Mouse (Mus musculus) hindbrain, embryonic 11.5 days (tissue): Measurements from ENCODE around the gene Kif5c. TPM values are rescaled to one million over a fixed set of nuclear protein-coding genes. Genes with fewer than 3 reads are reported as not detected.
A peak's percentile ranks its signal among the peaks of the same experiment; 100 is the strongest.

ENCODE experiments used
- ATAC-seq: fragments of 200-750 bp; cut with Nextera tagmentation; 2 replicates; pipeline ENCODE4 v1.8.0; 2017; ENCODE audit warnings: mild to moderate bottlenecking, moderate TSS enrichment, moderate library complexity; ENCODE audit not compliant: low FRiP score
- DNase-seq: peaks from one replicate; pipeline ENCODE4 v3.0.0-alpha.2; 2015; ENCODE audit warnings: low spot score
- H3K27ac ChIP-seq: fragments of 300-500 bp; sonication (generic); 2 replicates; pipeline ENCODE4 v1.5.1; 2014; ENCODE audit warnings: mild to moderate bottlenecking, low read depth, low read length
- H3K27me3 ChIP-seq: fragments of 300-500 bp; sonication (generic); 2 replicates; pipeline ENCODE4 v1.6.1; 2014; ENCODE audit warnings: mild to moderate bottlenecking, low read length, moderate library complexity, mixed read lengths; ENCODE audit not compliant: control insufficient read depth, insufficient read depth
- H3K36me3 ChIP-seq: fragments of 300-500 bp; sonication (generic); 2 replicates; pipeline ENCODE4 v1.6.1; 2014; ENCODE audit warnings: mild to moderate bottlenecking, low read length, moderate library complexity, mixed read lengths; ENCODE audit not compliant: control insufficient read depth, insufficient read depth
- H3K4me1 ChIP-seq: fragments of 300-500 bp; sonication (generic); replicated peaks from 2 replicates; pipeline ENCODE4 v1.6.1; 2014; ENCODE audit warnings: low read length, mixed read lengths; ENCODE audit not compliant: control insufficient read depth, insufficient read depth
- H3K4me2 ChIP-seq: fragments of 300-500 bp; sonication (generic); replicated peaks from 2 replicates; pipeline ENCODE4 v1.6.1; 2014; ENCODE audit warnings: mild to moderate bottlenecking, low read depth, low read length
- H3K4me3 ChIP-seq: fragments of 300-500 bp; sonication (generic); 2 replicates; pipeline ENCODE4 v1.5.1; 2014; ENCODE audit warnings: low read depth, low read length
- H3K9ac ChIP-seq: fragments of 300-500 bp; sonication (generic); 2 replicates; pipeline ENCODE4 v1.6.1; 2014; ENCODE audit warnings: low read depth, low read length
- H3K9me3 ChIP-seq: fragments of 300-500 bp; sonication (generic); 2 replicates; pipeline ENCODE4 v1.6.1; 2016; ENCODE audit warnings: low read length; ENCODE audit not compliant: control insufficient read depth
- WGBS: fragments of 180-500 bp; shearing (Covaris S2); extraction: QIAGEN DNeasy Blood & Tissue Kit; methylation state at CpG from one replicate; pipeline ENCODE4 v1.1.7; 2014; 5-methylcytosine and 5-hydroxymethylcytosine counted together
- polyA plus RNA-seq: library from polyadenylated mRNA; unstranded; fragments of >200 nt; fragmentation: Nextera tagmentation; extraction: Ambion mirVana; gene quantifications from 2 replicates; pipeline ENCODE4 v1.2.1, GENCODE M21; 2014

Kif5c gene
- polyA plus RNA-seq, 1 experiment from 2014 or later, result 112 TPM

DNA sequence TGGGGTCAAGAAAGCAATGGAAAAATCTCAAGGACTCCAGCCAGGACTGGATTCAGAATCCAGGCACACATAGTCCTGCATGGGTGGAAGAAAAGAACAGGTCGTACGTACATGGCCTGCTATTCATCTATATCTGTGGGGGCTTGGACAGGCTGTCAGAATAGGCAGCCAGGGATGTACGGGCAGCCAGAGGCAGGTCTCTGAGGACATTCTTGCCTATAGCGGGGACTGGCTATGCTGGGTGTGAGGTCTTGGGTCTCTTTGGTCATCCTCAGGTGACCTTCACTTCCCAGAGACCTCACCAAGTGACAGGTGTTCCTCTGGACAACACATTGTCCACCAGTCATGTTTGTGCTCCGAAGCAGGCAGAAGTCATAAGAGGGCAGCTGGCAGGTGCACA, 36.6 kb upstream of the Kif5c start:
- Histone ChIP-seq H3K36me3 (no peaks in the 10 kb centered on the region), H3K27ac (no peak overlapping the region), H3K9me3 (no peaks in the 10 kb centered on the region), H3K4me3 (no peak overlapping the region), H3K4me2 (no peak overlapping the region), H3K27me3 (no peaks in the 10 kb centered on the region), H3K9ac (no peak overlapping the region), H3K4me1 (no peaks in the 10 kb centered on the region)
- ATAC-seq, result no peak
- DNase-seq, result no peak
- WGBS, result 87% methylated on average over 5 of the region's 5 CpGs

DNA sequence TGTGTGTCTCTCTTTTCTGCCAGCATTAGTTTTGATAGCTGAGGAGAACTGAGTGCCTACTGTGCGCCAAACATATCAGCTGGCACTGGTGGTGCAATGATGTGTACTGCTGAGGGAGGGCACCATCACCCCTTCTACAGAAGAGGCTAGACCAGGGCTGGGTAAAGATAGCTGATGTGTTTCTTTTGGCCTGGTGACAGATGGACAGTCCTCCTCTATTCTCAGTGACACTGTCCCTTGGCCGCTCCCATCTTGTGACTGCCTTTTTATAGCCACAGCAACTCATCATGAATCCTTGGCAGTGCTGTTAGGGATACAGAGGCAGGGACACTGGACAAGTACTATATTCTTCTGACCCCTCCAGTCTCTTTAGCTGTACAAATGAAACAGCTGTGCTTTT, 35.8 kb upstream of the Kif5c start:
- H3K9me3 ChIP-seq, result no peaks in the 10 kb centered on the region
- no peak overlapping the region for H3K27ac ChIP-seq
- H3K9ac ChIP-seq, result no peak overlapping the region
- H3K4me2 ChIP-seq, result no peak overlapping the region
- ATAC-seq (no peak), DNase-seq (no peak)
- no peaks in the 10 kb centered on the region for H3K36me3 ChIP-seq
- no peaks in the 10 kb centered on the region for H3K4me1 ChIP-seq
- 96% methylated on average over 2 of the region's 2 CpGs for WGBS
- no peak overlapping the region for H3K4me3 ChIP-seq
- no peaks in the 10 kb centered on the region for H3K27me3 ChIP-seq

DNA sequence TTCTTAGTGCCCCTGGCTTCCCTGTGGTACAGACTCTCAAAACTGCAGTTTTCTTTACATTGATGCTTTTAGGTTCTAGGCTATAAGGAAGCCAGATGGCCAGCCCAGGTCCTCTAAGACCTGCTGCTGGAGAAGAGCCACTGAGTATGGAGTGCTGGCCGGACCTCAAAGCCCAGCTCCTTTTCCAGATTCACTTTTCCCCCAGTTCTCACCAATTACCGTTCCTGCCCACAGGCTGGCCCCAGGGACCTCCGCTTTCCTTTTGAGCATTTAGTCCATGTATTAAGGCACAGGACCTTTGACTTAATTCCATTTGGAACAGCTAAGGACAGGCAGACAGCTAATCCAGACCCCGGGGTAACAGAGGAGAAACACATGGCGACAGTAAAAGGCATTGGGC, 28.6 kb upstream of the Kif5c start:
- WGBS, result 68% methylated on average over 5 of the region's 5 CpGs
- no peak overlapping the region for H3K4me3 ChIP-seq

DNA sequence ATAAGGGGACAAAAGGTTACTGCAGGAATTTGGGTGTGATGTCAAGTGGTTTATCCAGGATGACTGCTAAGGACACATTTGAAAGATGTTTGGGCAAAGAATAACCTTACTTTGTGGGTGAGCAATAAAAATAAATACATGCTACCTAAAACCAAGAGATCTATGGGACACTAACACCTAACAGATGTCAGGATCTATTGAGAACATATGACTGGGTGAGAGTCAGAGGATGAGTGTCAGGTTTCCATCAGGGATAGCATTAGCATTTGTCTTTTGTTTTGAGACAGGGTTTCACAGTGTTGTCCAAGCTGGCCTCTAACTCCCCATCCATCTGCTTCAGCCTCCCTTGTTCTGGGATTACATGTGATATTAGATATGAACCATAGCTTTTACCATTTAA, 26.2 kb upstream of the Kif5c start:
- no peak overlapping the region for H3K27ac ChIP-seq
- H3K4me1 ChIP-seq, result no peaks in the 10 kb centered on the region
- no peak overlapping the region for H3K4me2 ChIP-seq
- H3K9ac ChIP-seq, result no peak overlapping the region
- H3K9me3 ChIP-seq, result no peaks in the 10 kb centered on the region
- H3K27me3 ChIP-seq, result no peaks in the 10 kb centered on the region
- H3K36me3 ChIP-seq, result no peaks in the 10 kb centered on the region
- no peak for ATAC-seq
- no peak for DNase-seq
- H3K4me3 ChIP-seq, result no peak overlapping the region

More for the DNA sequence above, 28.6 kb upstream of the Kif5c start:
- Histone ChIP-seq H3K27ac (no peak overlapping the region), H3K4me2 (no peak overlapping the region), H3K27me3 (no peaks in the 10 kb centered on the region), H3K9me3 (no peaks in the 10 kb centered on the region), H3K9ac (no peak overlapping the region), H3K4me1 (no peaks in the 10 kb centered on the region), H3K36me3 (no peaks in the 10 kb centered on the region)
- no peak for DNase-seq
- ATAC-seq, result no peak

DNA sequence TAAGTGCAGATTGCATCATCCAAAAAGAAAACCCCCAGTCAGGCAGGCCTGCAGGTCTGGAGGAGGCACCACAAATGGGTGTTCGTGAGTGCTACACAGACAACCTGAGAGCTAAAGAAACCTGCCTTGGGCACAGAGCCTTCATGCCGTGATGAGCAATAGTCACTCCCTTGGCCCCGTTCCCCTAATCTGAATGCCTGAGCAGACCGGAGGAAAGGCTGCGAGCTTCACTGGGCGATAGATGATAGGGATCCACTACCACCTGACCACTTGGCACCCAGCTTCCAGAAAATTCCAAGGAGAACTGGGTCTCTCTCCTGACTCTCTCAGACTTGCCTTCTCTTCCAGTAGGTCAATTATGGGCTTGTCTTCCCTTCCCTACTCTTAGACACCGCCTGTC, 24.2 kb upstream of the Kif5c start:
- WGBS, result 88% methylated on average over 7 of the region's 7 CpGs

DNA sequence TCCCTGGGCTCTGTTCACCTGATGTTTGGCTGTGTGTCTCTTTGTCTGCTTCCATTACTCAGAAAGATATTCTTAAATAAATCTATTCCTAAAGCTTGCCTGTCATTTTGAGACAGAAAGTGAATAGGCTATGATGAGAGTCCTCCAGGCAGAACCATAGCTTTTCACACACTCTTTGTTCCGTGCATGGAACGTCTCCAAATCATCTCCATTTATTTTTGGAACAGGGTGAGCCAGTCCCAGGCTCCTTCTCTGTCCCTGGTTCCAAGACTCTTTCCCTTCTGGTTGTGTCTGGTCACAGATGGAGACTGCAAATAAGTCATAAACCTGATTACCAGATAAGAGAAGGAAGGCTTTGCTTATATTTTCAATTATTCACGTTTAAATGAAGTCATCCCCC, 22.8 kb upstream of the Kif5c start:
- H3K9me3 ChIP-seq, result no peaks in the 10 kb centered on the region
- no peaks in the 10 kb centered on the region for H3K4me1 ChIP-seq
- H3K27ac ChIP-seq, result no peak overlapping the region
- no peaks in the 10 kb centered on the region for H3K27me3 ChIP-seq
- no peak overlapping the region for H3K4me3 ChIP-seq
- no peak overlapping the region for H3K9ac ChIP-seq
- 87% methylated on average over 3 of the region's 3 CpGs for WGBS
- DNase-seq, result no peak
- H3K4me2 ChIP-seq, result no peak overlapping the region
- no peak for ATAC-seq
- no peaks in the 10 kb centered on the region for H3K36me3 ChIP-seq

More for the DNA sequence above, 24.2 kb upstream of the Kif5c start:
- Histone ChIP-seq H3K4me3 (no peak overlapping the region), H3K9me3 (no peaks in the 10 kb centered on the region), H3K9ac (no peak overlapping the region), H3K4me1 (no peaks in the 10 kb centered on the region), H3K27me3 (no peaks in the 10 kb centered on the region), H3K36me3 (no peaks in the 10 kb centered on the region), H3K27ac (no peak overlapping the region), H3K4me2 (no peak overlapping the region)
- ATAC-seq (no peak), DNase-seq (no peak)

DNA sequence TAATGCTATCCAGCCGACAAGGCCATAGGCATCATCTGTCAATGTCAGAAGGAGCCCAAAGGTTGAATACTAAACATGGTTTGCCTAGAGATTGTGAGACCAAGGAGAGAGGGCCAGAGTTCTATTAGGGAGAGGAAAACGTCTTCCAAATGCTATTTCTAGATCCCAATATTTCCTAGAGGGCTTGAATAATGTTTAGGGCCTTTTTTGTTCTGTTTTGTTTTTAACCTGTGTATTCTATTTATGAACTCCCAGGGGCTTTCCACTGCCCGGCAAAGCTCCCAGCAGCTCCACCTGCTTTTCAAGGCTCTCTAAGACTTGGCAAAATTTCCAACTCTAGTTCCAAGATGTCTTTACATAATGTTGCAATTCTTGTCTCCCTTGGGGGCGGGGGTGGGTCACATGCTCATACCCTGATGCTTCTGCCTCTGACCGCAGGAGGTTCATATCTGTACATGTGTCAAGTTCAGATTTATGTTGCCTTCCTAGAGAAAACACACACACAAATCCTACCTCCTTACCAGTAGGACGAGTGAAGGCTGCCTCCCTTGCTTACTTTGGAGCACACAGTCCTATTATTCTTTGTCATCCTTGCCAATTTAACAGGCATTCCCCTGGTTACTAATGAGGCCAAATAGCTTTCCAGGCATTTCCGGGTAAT, 18.9 kb upstream of the Kif5c start:
- peak; percentile 75 for ATAC-seq
- Histone ChIP-seq H3K4me2 (no peak overlapping the region), H3K27me3 (no peaks in the 10 kb centered on the region), H3K36me3 (no peaks in the 10 kb centered on the region), H3K9ac (no peak overlapping the region), H3K9me3 (no peaks in the 10 kb centered on the region), H3K4me3 (no peak overlapping the region), H3K4me1 (no peaks in the 10 kb centered on the region), H3K27ac (0 out of 2 replicates have a peak overlapping the region, but pooled peaks have one; percentile 2)
- DNase-seq, result peak; percentile 25
- 54% methylated on average over 7 of the region's 7 CpGs for WGBS

DNA sequence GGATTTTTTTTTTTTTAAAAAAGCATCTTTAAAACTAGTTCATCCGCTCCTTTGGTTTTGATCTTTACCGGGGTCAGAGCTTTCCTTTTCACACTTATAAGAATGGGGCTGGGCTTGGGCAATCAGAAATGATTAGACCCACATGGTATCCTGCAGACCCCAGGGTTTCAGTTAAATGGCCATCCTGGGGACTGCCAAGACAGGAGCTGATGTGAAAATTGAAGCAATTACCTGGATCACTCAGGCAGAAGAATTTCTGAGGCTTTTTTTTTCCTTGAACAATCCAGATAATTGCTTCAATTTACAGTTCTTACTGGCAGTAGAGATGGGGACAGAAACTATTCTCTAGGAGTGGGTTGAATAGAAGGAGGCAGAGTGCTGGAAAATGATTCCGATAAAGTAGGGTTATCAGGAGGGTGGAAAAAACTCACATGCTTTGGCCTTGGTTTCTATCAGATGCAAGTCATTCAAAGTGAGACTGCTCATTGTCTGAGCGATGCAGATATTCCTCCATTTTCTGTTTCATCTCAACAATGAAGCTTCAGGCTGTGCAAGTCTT, 16.2 kb upstream of the Kif5c start:
- no peak overlapping the region for H3K4me3 ChIP-seq
- no peak overlapping the region for H3K27ac ChIP-seq
- no peaks in the 10 kb centered on the region for H3K36me3 ChIP-seq
- WGBS, result 82% methylated on average over 4 of the region's 4 CpGs
- H3K4me2 ChIP-seq, result no peak overlapping the region
- ATAC-seq, result no peak
- H3K9me3 ChIP-seq, result no peaks in the 10 kb centered on the region
- H3K9ac ChIP-seq, result no peak overlapping the region
- no peaks in the 10 kb centered on the region for H3K4me1 ChIP-seq
- H3K27me3 ChIP-seq, result no peaks in the 10 kb centered on the region
- no peak for DNase-seq

DNA sequence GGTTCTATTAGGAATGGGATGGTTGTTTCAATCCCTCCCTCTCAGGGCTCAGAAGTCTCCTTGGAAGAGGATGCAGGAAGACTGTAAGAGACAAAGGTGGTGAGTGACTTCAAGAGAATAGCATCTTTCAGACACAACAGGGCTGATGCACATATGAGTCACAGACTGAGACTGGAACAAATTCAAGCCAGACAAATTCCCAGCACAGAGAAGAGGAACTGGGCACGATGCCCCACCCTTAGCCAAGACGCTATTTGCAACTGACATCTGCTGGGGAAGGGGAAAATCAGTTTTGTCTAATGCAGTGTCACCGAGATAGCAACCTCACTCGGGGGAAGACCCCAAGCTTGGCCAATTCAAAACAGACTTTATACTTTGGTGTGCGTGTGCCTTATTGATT, 9.5 kb upstream of the Kif5c start:
- WGBS, result 89% methylated on average over 5 of the region's 5 CpGs

More for the DNA sequence above, 9.5 kb upstream of the Kif5c start:
- Histone ChIP-seq H3K27ac (no peak overlapping the region), H3K4me3 (no peak overlapping the region), H3K4me1 (no peaks in the 10 kb centered on the region), H3K36me3 (no peaks in the 10 kb centered on the region), H3K27me3 (no peaks in the 10 kb centered on the region), H3K4me2 (no peak overlapping the region), H3K9me3 (no peaks in the 10 kb centered on the region), H3K9ac (no peak overlapping the region)
- DNase-seq, result no peak
- ATAC-seq, result no peak
